Mouse (Mus musculus) midbrain, embryonic 15.5 days (tissue): Measurements from ENCODE around the gene Cavin4. TPM values are rescaled to one million over a fixed set of nuclear protein-coding genes. Genes with fewer than 3 reads are reported as not detected.

Source experiments
- ATAC-seq: fragments of 200-750 bp; cut with Nextera tagmentation; replicated peaks from 2 replicates; pipeline ENCODE4 v1.8.0; 2017; ENCODE audit warnings: moderate TSS enrichment
- H3K27ac ChIP-seq: fragments of 300-500 bp; sonication (generic); 2 replicates; pipeline ENCODE4 v1.5.1; 2015; ENCODE audit warnings: mild to moderate bottlenecking, inconsistent platforms
- H3K27me3 ChIP-seq: fragments of 300-500 bp; sonication (generic); replicated peaks from 2 replicates; pipeline ENCODE4 v1.6.1; 2015; ENCODE audit warnings: inconsistent platforms
- H3K36me3 ChIP-seq: fragments of 300-500 bp; sonication (generic); replicated peaks from 2 replicates; pipeline ENCODE4 v1.6.1; 2015; ENCODE audit warnings: inconsistent platforms
- H3K4me1 ChIP-seq: fragments of 300-500 bp; sonication (generic); 2 replicates; pipeline ENCODE4 v1.6.1; 2015; ENCODE audit warnings: inconsistent platforms
- H3K4me2 ChIP-seq: fragments of 300-500 bp; sonication (generic); 2 replicates; pipeline ENCODE4 v1.6.1; 2015; ENCODE audit warnings: inconsistent platforms, mild to moderate bottlenecking, moderate library complexity
- H3K4me3 ChIP-seq: fragments of 300-500 bp; sonication (generic); 2 replicates; pipeline ENCODE4 v1.5.1; 2015; ENCODE audit warnings: mild to moderate bottlenecking, inconsistent platforms
- H3K9ac ChIP-seq: fragments of 300-500 bp; sonication (generic); 2 replicates; pipeline ENCODE4 v1.6.1; 2015; ENCODE audit warnings: mild to moderate bottlenecking, inconsistent platforms
- H3K9me3 ChIP-seq: fragments of 300-500 bp; sonication (generic); 2 replicates; pipeline ENCODE4 v1.6.1; 2016; ENCODE audit warnings: inconsistent platforms
- WGBS: fragments of 180-500 bp; shearing (Covaris S2); methylation state at CpG from one replicate; pipeline ENCODE4 v1.1.7; 2015; ENCODE audit warnings: mixed read lengths; 5-methylcytosine and 5-hydroxymethylcytosine counted together
- polyA plus RNA-seq: library from polyadenylated mRNA; unstranded; fragments of >200 nt; fragmentation: Nextera tagmentation; extraction: Ambion mirVana; gene quantifications from 2 replicates; pipeline ENCODE4 v1.2.1, GENCODE M21; 2015

Cavin4 gene
- polyA plus RNA-seq, 1 experiment from 2014 or later, result 1.9 TPM

- Histone ChIP-seq H3K27me3 (no peaks in the 10 kb centered on the region), H3K36me3 (no peaks in the 10 kb centered on the region), H3K4me1 (peaks cover 13% of the 10 kb centered on the region), H3K27ac (0 out of 2 replicates have a peak overlapping the region, but pooled peaks have one; percentile 33), H3K4me3 (no peak overlapping the region), H3K4me2 (no peak overlapping the region), H3K9me3 (no peaks in the 10 kb centered on the region), H3K9ac (no peak overlapping the region)
- ATAC-seq, result peak; percentile 70
- 36% methylated on average over 7 of the region's 7 CpGs for whole genome bisulfite sequencing
Observed at GRCm38 (mm10) chr4:48691793-48692437, 28.6 kb downstream of the Cavin4 start.

GRCm38 (mm10) chr4:48692736-48693292 is 29.5 kb downstream of the Cavin4 start:
- ATAC-seq, result peak; percentile 13; the same call in 1 of the 2 replicates
- Histone ChIP-seq H3K9me3 (no peaks in the 10 kb centered on the region), H3K4me3 (no peak overlapping the region), H3K4me1 (peaks cover 13% of the 10 kb centered on the region), H3K36me3 (no peaks in the 10 kb centered on the region), H3K27me3 (no peaks in the 10 kb centered on the region), H3K4me2 (no peak overlapping the region), H3K9ac (no peak overlapping the region), H3K27ac (no peak overlapping the region)
- 44% methylated on average over 9 of the region's 9 CpGs for WGBS

GRCm38 (mm10) chr4:48696706-48697105 is 33.4 kb downstream of the Cavin4 start:
- no peak for ATAC-seq
- Histone ChIP-seq H3K4me1 (peaks cover 11% of the 10 kb centered on the region), H3K4me3 (no peak overlapping the region)

GRCm38 (mm10) chr4:48697302-48697701 is 34.0 kb downstream of the Cavin4 start:
- 52% methylated on average over 11 of the region's 11 CpGs for WGBS
- Histone ChIP-seq H3K9ac (no peak overlapping the region), H3K27me3 (no peaks in the 10 kb centered on the region), H3K9me3 (no peaks in the 10 kb centered on the region), H3K4me3 (no peak overlapping the region), H3K4me2 (no peak overlapping the region), H3K27ac (no peak overlapping the region), H3K36me3 (no peaks in the 10 kb centered on the region), H3K4me1 (peaks cover 6% of the 10 kb centered on the region; the same call in 1 of the 2 replicates)
- no peak for ATAC-seq

More at GRCm38 (mm10) chr4:48696706-48697105, 33.4 kb downstream of the Cavin4 start:
- no peak overlapping the region for H3K27ac ChIP-seq
- no peaks in the 10 kb centered on the region for H3K36me3 ChIP-seq
- no peaks in the 10 kb centered on the region for H3K27me3 ChIP-seq
- no peak overlapping the region for H3K4me2 ChIP-seq
- no peak overlapping the region for H3K9ac ChIP-seq
- 92% methylated on average over 3 of the region's 3 CpGs for WGBS
- no peaks in the 10 kb centered on the region for H3K9me3 ChIP-seq

- H3K9me3 ChIP-seq, result no peaks in the 10 kb centered on the region
- no peaks in the 10 kb centered on the region for H3K27me3 ChIP-seq
- WGBS, result 75% methylated on average over 8 of the region's 8 CpGs
- H3K36me3 ChIP-seq, result no peaks in the 10 kb centered on the region
- H3K4me2 ChIP-seq, result no peak overlapping the region
- no peaks in the 10 kb centered on the region for H3K4me1 ChIP-seq
- H3K9ac ChIP-seq, result no peak overlapping the region
- no peak overlapping the region for H3K27ac ChIP-seq
- no peak overlapping the region for H3K4me3 ChIP-seq
- no peak for ATAC-seq
Observed at GRCm38 (mm10) chr4:48715865-48716650, 52.7 kb downstream of the Cavin4 start.

- H3K9ac ChIP-seq, result no peak overlapping the region
- 64% methylated on average over 4 of the region's 4 CpGs for WGBS
- H3K4me3 ChIP-seq, result no peak overlapping the region
- H3K36me3 ChIP-seq, result no peaks in the 10 kb centered on the region
- no peaks in the 10 kb centered on the region for H3K9me3 ChIP-seq
- no peak overlapping the region for H3K4me2 ChIP-seq
- ATAC-seq, result no peak
- H3K27me3 ChIP-seq, result no peaks in the 10 kb centered on the region
- no peaks in the 10 kb centered on the region for H3K4me1 ChIP-seq
- H3K27ac ChIP-seq, result no peak overlapping the region
Observed at GRCm38 (mm10) chr4:48716817-48717216, 53.5 kb downstream of the Cavin4 start.

Other genes with a start within 250 kb of the Cavin4 start
- gene Tex10, start 190.1 kb upstream of the Cavin4 start, polyA plus RNA-seq, result 36.5 and 38.1 TPM in 2 replicates
- gene Msantd3, start 123.6 kb upstream of the Cavin4 start, polyA plus RNA-seq, result 33.3 and 33.4 TPM in 2 replicates
- gene Tmeff1, start 78.3 kb upstream of the Cavin4 start, polyA plus RNA-seq, result 293 and 312 TPM in 2 replicates